Mouse (Mus musculus) embryonic facial prominence, embryonic 14.5 days (tissue): ENCODE results near the gene Utrn. TPM values are rescaled to one million over a fixed set of nuclear protein-coding genes. Genes with fewer than 3 reads are reported as not detected.

Experiments
- ATAC-seq: fragments of 200-750 bp; cut with Nextera tagmentation; 2 replicates; pipeline ENCODE4 v1.8.0; 2017; ENCODE audit warnings: low read depth, moderate number of reproducible peaks, moderate TSS enrichment
- DNase-seq: peaks from one replicate; pipeline ENCODE4 v3.0.0-alpha.2; 2015; ENCODE audit warnings: low spot score
- H3K27ac ChIP-seq: fragments of 300-500 bp; sonication (generic); replicated peaks from 2 replicates; pipeline ENCODE4 v1.5.1; 2014; ENCODE audit warnings: low read depth, mild to moderate bottlenecking, low read length, moderate library complexity
- H3K27me3 ChIP-seq: fragments of 300-500 bp; sonication (generic); replicated peaks from 2 replicates; pipeline ENCODE4 v1.6.1; 2014; ENCODE audit warnings: low read length; ENCODE audit not compliant: control insufficient read depth, insufficient read depth
- H3K36me3 ChIP-seq: fragments of 300-500 bp; sonication (generic); 2 replicates; pipeline ENCODE4 v1.6.1; 2014; ENCODE audit warnings: low read length, mixed read lengths; ENCODE audit not compliant: control insufficient read depth, insufficient read depth
- H3K4me1 ChIP-seq: fragments of 300-500 bp; sonication (generic); 2 replicates; pipeline ENCODE4 v1.6.1; 2014; ENCODE audit warnings: antibody characterized with exemption, low read length; ENCODE audit not compliant: control insufficient read depth, insufficient read depth
- H3K4me2 ChIP-seq: fragments of 300-500 bp; sonication (generic); 2 replicates; pipeline ENCODE4 v1.6.1; 2014; ENCODE audit warnings: low read depth, mild to moderate bottlenecking, low read length, moderate library complexity, mixed read lengths
- H3K4me3 ChIP-seq: fragments of 300-500 bp; sonication (generic); 2 replicates; pipeline ENCODE4 v1.5.1; 2014; ENCODE audit warnings: low read depth, mild to moderate bottlenecking, low read length
- H3K9ac ChIP-seq: fragments of 300-500 bp; sonication (generic); 2 replicates; pipeline ENCODE4 v1.6.1; 2014; ENCODE audit warnings: low read depth, mild to moderate bottlenecking, low read length, moderate library complexity, mixed read lengths
- H3K9me3 ChIP-seq: fragments of 300-500 bp; sonication (generic); 2 replicates; pipeline ENCODE4 v1.6.1; 2016; ENCODE audit warnings: low read length; ENCODE audit not compliant: control insufficient read depth
- WGBS: fragments of 180-500 bp; shearing (Covaris S2); extraction: QIAGEN DNeasy Blood & Tissue Kit; methylation state at CpG from one replicate; pipeline ENCODE4 v1.1.7; 2014; 5-methylcytosine and 5-hydroxymethylcytosine counted together
- polyA plus RNA-seq: library from polyadenylated mRNA; unstranded; fragments of >200 nt; fragmentation: Nextera tagmentation; extraction: Ambion mirVana; gene quantifications from 2 replicates; pipeline ENCODE4 v1.2.1, GENCODE M21; 2014

The Utrn gene
- polyA plus RNA-seq, 1 experiment from 2014 or later, result 73.3 TPM

DNA sequence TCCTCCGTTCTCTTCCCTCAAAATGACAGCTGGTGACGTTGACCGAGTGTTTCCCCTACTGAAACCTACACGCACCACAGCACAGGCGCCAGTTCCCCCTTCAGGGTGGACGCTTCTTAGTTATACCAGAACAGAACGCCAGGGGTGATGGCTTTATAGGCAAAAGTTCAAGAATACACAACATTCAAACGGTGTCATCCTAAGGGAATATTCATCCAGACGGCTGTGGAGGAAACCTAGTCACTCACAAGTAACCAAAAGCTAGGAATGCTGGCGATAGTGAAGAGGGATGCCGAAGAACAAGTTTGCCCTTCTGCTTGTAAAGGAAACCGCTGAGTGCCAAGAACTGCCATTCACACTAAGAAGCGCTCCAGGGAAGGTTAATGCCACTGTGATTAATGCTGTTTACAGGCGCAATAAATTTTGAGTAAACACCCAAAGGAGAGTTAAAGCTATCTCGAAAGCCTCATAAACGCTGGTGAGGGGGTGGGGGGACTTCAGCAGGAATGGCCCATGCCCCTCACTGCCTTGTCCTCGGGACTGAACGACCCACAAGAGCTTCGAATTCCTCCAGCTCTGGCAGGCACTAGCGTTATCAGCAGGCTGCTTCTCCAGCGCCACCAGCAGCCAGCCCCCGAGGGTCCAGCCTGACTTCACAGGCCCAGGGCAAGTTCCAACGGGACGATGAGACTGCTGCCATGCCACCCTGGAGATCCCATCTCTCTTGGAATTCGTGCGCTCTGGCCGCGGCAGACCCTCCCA, 2.0 kb downstream of the Utrn start:
- 3% methylated on average over 25 of the region's 28 CpGs for WGBS
- Histone ChIP-seq H3K36me3 (no peaks in the 10 kb centered on the region), H3K27ac (peak overlapping the region; percentile 95), H3K4me3 (peak overlapping the region; percentile 78), H3K9ac (peak overlapping the region; percentile 92), H3K9me3 (no peaks in the 10 kb centered on the region), H3K27me3 (no peaks in the 10 kb centered on the region), H3K4me2 (peak overlapping the region; percentile 81), H3K4me1 (peaks cover 5% of the 10 kb centered on the region; the same call in 1 of the 2 replicates)
- ATAC-seq (no peak), DNase-seq (peak; percentile 57)

DNA sequence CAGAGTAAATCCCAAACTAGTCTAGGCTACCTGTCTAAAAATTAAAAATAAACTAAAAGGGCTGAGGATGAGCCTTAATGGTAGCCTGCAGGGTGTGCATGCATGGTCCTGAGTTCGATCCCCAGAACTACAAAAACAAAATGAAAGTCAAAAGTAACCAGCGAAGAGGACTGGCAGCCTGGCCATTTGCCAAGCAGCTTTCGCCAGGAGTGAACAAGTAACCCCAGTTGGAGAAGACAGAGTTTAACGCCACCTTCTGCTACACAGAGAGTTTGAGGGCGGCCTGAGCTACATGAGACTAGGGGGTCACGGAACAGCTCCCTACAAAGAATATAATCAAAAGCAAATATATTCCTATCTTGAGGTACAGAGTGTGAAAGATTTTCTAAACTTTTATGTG, 4.0 kb downstream of the Utrn start:
- H3K27ac ChIP-seq, result no peak overlapping the region
- H3K9ac ChIP-seq, result no peak overlapping the region
- ATAC-seq, result no peak
- no peak overlapping the region for H3K4me2 ChIP-seq
- no peaks in the 10 kb centered on the region for H3K9me3 ChIP-seq
- DNase-seq, result no peak
- H3K4me3 ChIP-seq, result no peak overlapping the region
- peaks cover 2% of the 10 kb centered on the region; the same call in 1 of the 2 replicates for H3K36me3 ChIP-seq
- 81% methylated on average over 6 of the region's 6 CpGs for WGBS
- no peaks in the 10 kb centered on the region for H3K27me3 ChIP-seq
- H3K4me1 ChIP-seq, result peaks cover 14% of the 10 kb centered on the region

- WGBS, result 91% methylated on average over 9 of the region's 9 CpGs
- ATAC-seq, result no peak
Measured at GRCm38 (mm10) chr10:12863581-12863980, 5.6 kb downstream of the Utrn start.

DNA sequence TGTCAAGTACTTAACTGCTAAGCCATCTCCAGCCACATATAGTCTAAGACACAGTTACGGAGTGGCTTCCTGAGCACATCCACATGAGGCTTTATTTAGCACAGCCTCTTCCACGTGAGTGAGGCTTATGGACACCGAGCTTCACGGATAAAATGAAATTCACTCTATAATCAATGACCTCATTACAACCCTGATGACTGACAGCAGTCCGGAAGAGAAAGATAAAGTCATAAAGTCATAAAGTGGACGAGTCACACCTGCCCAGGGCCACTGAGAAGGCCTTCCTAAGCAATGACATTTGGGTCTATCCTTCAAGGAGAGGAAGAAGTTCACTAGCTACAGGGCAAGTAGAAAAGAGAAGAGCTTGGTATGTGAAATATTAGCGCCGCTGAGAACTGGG, 7.1 kb downstream of the Utrn start:
- Histone ChIP-seq H3K27me3 (no peaks in the 10 kb centered on the region), H3K9ac (no peak overlapping the region), H3K4me1 (peaks cover 14% of the 10 kb centered on the region), H3K27ac (no peak overlapping the region), H3K4me2 (no peak overlapping the region), H3K9me3 (no peaks in the 10 kb centered on the region), H3K4me3 (no peak overlapping the region), H3K36me3 (peaks cover 11% of the 10 kb centered on the region; the same call in 1 of the 2 replicates)
- WGBS, result 81% methylated on average over 8 of the region's 8 CpGs
- DNase-seq (no peak), ATAC-seq (no peak)

More at GRCm38 (mm10) chr10:12863581-12863980, 5.6 kb downstream of the Utrn start:
- no peak overlapping the region for H3K27ac ChIP-seq
- H3K4me2 ChIP-seq, result no peak overlapping the region
- H3K36me3 ChIP-seq, result peaks cover 11% of the 10 kb centered on the region; the same call in 1 of the 2 replicates
- no peak overlapping the region for H3K9ac ChIP-seq
- peaks cover 14% of the 10 kb centered on the region for H3K4me1 ChIP-seq
- H3K9me3 ChIP-seq, result no peaks in the 10 kb centered on the region
- H3K4me3 ChIP-seq, result no peak overlapping the region
- no peak for DNase-seq
- H3K27me3 ChIP-seq, result no peaks in the 10 kb centered on the region

DNA sequence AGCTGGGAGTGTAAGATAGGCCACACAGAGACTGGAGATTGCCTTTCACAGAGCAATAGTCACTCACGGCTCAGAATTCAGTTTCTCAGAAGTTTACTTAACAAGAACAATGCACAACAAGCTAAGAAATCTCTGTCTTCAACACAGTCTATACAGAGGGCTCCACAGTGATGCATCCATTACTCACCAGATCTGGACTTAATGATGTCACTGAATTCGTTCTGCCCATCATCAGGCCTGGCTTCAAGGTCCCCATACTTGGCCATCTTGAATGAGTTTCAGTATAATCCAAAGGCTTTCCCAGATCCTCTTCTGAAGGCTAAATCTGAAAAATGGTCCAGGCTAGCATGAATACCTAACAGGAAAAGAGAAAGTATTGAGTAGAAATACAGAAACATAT, 7.8 kb downstream of the Utrn start:
- Histone ChIP-seq H3K4me1 (peaks cover 10% of the 10 kb centered on the region), H3K9ac (no peak overlapping the region), H3K36me3 (peaks cover 11% of the 10 kb centered on the region; the same call in 1 of the 2 replicates), H3K27ac (no peak overlapping the region), H3K4me2 (no peak overlapping the region), H3K4me3 (no peak overlapping the region), H3K27me3 (no peaks in the 10 kb centered on the region), H3K9me3 (no peaks in the 10 kb centered on the region)
- WGBS, result 72% methylated on average over 2 of the region's 2 CpGs
- ATAC-seq (no peak), DNase-seq (no peak)

DNA sequence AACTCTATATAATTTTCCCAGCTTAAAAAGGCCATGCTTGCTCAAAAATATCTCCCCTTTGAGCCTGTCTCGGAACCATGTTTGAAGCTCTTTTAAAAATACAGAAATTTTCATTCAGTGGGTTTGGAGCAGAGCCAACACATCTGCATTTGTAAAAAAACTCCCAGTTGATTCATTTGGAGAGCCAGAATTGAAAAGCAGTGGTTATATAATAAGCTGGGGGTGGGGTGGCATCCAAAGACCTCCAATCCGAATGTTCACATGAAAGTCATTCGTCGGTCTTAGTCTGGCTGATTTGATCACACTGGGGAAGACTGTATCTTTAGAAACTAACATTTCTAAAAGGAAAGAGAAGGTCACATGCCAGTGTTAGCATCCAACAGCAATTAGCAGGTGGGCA, 8.4 kb downstream of the Utrn start:
- H3K9me3 ChIP-seq, result no peaks in the 10 kb centered on the region
- no peak for ATAC-seq
- H3K4me3 ChIP-seq, result no peak overlapping the region
- no peak overlapping the region for H3K9ac ChIP-seq
- 50% methylated on average over 4 of the region's 4 CpGs for WGBS
- H3K4me2 ChIP-seq, result no peak overlapping the region
- DNase-seq, result no peak
- H3K27ac ChIP-seq, result no peak overlapping the region
- no peaks in the 10 kb centered on the region for H3K27me3 ChIP-seq
- H3K4me1 ChIP-seq, result peaks cover 10% of the 10 kb centered on the region; the same call in 1 of the 2 replicates
- H3K36me3 ChIP-seq, result peaks cover 11% of the 10 kb centered on the region; the same call in 1 of the 2 replicates

DNA sequence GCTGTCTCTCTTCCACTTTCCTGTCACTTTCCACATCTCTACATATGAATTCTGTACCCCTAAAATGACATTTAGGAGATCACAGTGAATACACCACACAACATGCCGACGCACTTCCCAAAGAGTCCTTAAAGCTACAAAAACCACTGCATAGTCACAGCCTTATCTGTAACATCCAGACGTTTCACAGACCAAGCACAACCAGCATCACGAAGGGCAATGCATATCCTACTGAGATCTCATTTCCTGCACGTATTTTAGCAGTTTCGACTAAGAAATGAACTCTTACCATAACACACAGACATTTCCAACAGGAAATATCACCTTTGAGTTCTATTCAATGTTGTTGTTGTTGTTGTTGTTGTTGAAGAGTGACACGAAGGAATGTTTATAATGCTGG, 8.8 kb downstream of the Utrn start:
- Histone ChIP-seq H3K27ac (no peak overlapping the region), H3K27me3 (no peaks in the 10 kb centered on the region), H3K9ac (no peak overlapping the region), H3K9me3 (no peaks in the 10 kb centered on the region), H3K36me3 (peaks cover 11% of the 10 kb centered on the region; the same call in 1 of the 2 replicates), H3K4me3 (no peak overlapping the region), H3K4me2 (no peak overlapping the region), H3K4me1 (peaks cover 10% of the 10 kb centered on the region; the same call in 1 of the 2 replicates)
- WGBS, result 76% methylated on average over 7 of the region's 7 CpGs
- no peak for DNase-seq
- no peak for ATAC-seq

DNA sequence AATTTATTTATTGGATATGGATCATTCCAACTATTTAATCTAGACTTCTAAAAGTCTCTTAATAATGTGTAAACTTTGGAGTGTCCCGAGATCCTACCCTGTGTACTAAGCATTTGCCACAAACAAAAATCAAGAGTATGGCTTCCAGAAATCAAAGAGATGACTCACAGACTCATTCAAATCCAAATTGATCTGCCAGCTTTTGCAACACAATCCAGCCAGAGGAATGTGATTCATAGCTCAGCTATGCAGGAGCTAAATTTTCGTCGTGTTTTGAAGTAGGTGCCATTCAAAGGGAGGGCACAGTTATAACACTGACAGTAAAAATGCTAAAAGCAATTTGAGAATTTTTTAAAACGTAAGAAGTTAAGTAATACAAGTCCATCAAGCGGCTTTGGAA, 11.1 kb downstream of the Utrn start:
- no peak overlapping the region for H3K4me3 ChIP-seq
- H3K36me3 ChIP-seq, result peaks cover 11% of the 10 kb centered on the region; the same call in 1 of the 2 replicates
- no peak overlapping the region for H3K9ac ChIP-seq
- no peaks in the 10 kb centered on the region for H3K9me3 ChIP-seq
- H3K27ac ChIP-seq, result no peak overlapping the region
- H3K27me3 ChIP-seq, result no peaks in the 10 kb centered on the region
- no peak for ATAC-seq
- 58% methylated on average over 5 of the region's 5 CpGs for WGBS
- H3K4me2 ChIP-seq, result no peak overlapping the region
- H3K4me1 ChIP-seq, result peaks cover 23% of the 10 kb centered on the region
- DNase-seq, result no peak

DNA sequence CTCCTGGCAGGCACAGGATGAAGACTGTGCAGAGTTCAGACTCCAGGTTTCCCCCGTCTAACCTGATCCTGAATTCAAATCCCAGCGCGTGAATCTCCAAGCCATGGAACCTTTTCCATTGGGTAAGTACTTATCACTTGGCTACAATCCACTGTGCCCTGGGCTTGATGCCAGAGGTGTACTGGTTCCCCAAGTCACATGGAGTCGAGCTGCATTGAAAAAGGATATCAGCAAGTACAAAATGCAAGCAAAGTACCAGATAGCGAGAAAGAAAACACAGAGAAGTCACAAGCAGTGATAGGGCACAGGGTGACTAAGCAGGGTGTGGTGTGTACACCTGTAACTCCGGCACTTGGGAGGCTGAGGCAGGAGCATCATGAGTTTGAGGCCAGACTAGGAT, 14.9 kb downstream of the Utrn start:
- Histone ChIP-seq H3K9me3 (no peaks in the 10 kb centered on the region), H3K4me3 (no peak overlapping the region), H3K27ac (no peak overlapping the region), H3K4me2 (no peak overlapping the region), H3K9ac (no peak overlapping the region), H3K27me3 (no peaks in the 10 kb centered on the region), H3K36me3 (0 out of 2 replicates have a peak, but pooled peaks cover 2% of the 10 kb centered on the region), H3K4me1 (peaks cover 18% of the 10 kb centered on the region)
- no peak for ATAC-seq
- no peak for DNase-seq
- 86% methylated on average over 6 of the region's 6 CpGs for WGBS
